Mouse (Mus musculus) ES-Bruce4 (cell line): ENCODE measurements around the gene Adamts9.

Experiments used
- CTCF ChIP-seq: IDR thresholded peaks from one replicate; pipeline ENCODE4 v1.8.1; 2011; ENCODE audit warnings: low read depth, low read length
- POLR2A ChIP-seq: IDR thresholded peaks from one replicate; pipeline ENCODE4 v1.8.1; 2011; ENCODE audit warnings: low read length; ENCODE audit not compliant: insufficient read depth

GRCm38 (mm10) chr6:92983421-92983820 lies 40.1 kb upstream of the Adamts9 start:
- TF ChIP-seq CTCF (no peak), POLR2A (no peak)
